Mouse (Mus musculus) spleen, adult 18-20 months (tissue): ENCODE data around the gene Olfr448.

Experiments used
- DNase-seq, 2 experiments: peaks; one replicate each; pipeline ENCODE4 v3.0.0; 2022; ENCODE audit warnings: mixed read lengths in 2 of 2

Olfr448 gene

DNA sequence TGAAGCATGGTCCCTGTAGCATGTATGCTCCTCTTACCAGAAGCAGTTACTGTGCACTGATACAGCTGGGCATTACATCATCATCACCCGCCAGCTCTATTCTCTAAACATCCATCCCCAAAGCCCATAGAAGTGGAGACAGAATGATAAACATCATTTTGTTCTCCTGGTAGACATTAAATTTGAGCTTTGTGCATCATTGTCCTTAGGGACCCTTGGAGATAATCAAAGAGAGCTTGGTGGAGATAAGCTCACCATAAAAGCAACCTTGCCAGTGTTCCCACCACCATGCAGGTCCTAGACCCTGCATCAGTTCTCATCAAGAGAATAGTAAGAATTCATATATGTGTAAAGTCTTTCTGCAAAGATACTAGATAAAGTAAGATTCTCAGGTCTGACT is at the start of gene Olfr448:
Gene Olfr448, plus strand, starts transcription at position 301 of the 400 bp plus-strand sequence.
- DNase-seq = no peak

DNA sequence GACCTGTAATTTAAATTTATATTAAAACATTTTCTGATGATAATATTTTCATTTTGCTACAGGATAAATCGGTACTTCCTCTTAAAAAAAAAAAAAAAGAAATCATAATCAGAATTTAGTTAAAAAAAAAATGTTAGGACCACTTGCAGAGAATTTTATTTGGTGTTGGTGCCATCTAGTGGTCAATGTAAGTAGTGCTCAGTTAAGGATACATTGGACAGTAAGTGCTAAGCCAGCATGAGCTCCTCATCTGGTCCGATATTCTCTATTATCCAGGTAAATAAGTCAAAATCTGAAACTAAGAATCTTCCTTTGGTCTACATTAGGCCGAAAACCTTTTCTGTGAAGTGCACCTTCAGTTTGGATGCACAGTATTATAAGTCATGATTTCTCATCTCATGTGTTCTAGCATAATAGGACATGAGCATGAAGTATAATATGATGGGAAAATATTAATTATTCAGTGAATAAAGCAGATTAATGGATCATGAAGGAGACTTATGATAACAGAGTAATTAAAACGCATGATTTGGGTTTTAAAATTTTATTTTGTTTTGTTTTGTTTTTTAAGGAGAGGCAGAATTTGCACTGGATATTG is 29.9 kb upstream of the Olfr448 start:
- DNase-seq = no peak

DNA sequence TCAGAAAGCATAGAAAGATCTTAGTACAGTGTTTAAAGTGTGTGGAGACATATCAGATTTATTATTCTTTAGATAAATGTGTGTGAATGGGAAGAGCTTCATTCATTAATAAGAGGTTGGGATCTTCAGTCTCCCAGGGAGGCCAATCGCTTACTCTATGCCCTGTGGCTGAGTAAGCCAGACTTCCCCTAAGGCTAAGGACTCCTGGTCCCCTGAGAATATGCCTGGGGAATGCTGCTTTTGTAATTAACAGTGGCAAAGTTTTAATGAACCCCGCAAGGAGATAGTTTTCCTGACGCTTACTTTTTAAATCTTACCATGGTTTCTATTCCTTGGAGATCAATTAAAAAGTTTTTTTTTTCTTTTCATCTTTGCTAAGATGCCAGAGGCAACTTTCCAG is 20.5 kb upstream of the Olfr448 start:
- no peak for DNase-seq

DNA sequence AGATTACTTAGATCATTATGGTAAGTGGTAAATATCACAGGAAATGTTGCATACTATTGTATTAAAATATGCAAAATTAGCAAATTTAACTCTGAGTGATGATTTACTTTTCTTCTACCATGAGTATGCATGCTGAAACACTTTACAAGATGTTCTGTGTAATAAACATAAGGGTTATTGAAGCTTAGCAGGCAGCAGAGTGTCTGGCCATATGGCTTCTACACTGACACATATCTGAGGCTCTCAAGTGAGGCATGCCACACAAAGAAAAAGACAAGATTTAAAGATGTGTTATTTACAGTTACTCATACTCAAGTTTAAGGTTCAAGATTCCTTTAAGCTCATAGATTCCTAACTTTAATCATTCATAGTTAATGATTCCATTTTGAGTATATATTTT is 13.9 kb upstream of the Olfr448 start:
- no peak for DNase-seq

DNA sequence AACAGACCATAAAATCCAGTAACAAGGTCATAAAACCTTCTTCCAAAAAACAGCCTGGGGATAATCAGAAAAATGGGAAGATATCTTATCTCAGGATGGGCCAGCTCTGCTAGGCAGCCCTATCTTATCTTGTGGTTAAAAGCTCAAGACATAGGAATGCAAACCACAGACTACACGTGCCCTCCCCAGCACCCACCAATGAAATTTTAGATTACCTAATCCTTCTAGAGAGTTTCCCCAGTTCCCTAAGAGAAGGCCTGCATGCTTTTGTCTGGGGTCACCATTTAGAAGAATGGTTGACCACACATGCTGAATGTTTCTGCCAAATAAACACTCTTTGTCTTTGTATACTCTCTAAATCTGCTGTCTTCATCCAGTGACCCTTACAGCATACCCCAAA is 10.1 kb downstream of the Olfr448 start:
- no peak for DNase-seq

DNA sequence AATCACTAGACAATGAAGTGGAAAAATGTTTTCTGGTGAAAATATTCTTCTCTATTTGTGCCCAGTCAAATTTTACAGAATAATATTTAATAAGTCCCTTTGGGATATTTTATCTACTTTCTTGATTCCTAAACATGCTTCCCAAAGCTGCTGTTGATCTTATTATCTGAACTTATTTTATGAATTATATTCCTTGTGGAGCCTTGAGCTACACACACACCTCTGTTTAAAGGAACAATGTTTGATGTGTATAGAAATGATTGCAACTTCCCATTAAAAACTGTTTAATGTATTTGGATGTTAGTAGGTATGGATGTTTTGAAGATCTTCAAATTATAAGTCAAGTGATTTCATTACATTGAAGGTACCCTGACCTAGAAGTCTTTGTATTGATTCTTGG is 18.3 kb downstream of the Olfr448 start, which contains the start of gene Olfr447:
Gene Olfr447, plus strand, starts transcription at position 301 of the 400 bp plus-strand sequence.
- no peak for DNase-seq

DNA sequence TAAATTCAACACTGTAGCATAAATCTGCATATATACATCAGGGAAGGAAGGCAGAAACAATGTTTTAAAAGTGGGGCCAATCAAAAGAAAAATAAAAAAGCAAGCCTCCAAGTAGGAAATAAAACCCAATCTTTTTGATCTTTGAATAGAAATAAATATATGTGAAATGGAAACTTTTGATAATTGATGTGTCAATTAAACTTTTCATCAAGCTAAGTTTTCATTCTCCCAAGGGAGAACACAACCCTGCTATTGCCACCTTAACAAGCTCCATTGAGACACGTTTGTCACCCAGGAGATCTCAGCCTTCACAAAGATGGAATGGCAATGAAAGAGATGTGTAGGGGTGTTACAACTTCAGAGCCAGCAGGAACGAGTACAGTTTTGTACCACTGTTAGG is 30.8 kb downstream of the Olfr448 start, which contains the start of gene Olfr446:
Gene Olfr446, plus strand, starts transcription at position 301 of the 400 bp plus-strand sequence.
- DNase-seq = no peak
